Mouse (Mus musculus): ENCODE measurements around the gene Zfp277.

- no peak for TF ChIP-seq CTCF (IDR thresholded peaks at IDR 0.05; ENCODE audit: low read depth, low read length)
- no peak for TF ChIP-seq POLR2A (IDR thresholded peaks at IDR 0.05; ENCODE audit: insufficient read depth, low read length)
Measured at GRCm38 (mm10) chr12:40434101-40434500, 11.6 kb downstream of the Zfp277 start.
